ENCODE assay signal across 23 mouse cellular contexts in the genomic region with DNA sequence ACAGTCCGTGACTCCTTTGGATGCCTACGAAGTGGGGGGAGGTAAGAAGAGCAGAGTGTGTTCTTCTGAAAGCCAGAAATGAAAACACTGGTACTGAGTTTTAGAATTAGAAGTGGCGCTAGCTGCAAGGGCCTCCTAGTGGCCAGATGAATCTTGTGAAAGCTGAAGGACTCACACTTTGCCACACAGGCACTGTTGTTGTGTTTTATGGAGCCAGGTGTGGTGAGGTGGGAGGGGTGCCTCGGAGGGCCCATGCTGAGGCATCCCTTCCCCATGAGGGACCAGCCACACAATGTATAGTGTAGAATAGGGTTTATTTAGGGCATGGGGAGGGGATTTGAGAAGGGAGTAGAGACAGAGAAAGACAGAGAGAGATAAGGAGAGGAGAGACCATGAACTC. TPM values are rescaled to one million over a fixed set of nuclear protein-coding genes. Genes with fewer than 3 reads are reported as not detected.
A peak's percentile ranks its signal among the peaks of the same experiment; 100 is the strongest.
DNase-seq lines count a peak whose midpoint lies in the region; ATAC-seq and TF ChIP-seq lines count a peak whose summit lies in the region.
"Had no signal": no experiment of that assay in that cellular context is flagged by ENCODE, and none has a peak within 500 bp of the region (broad histone marks: within the 10 kb centered on the region; RNA-seq: fewer than 3 reads in every experiment).

No protein-coding gene starts in this region.

- H3K9ac ChIP-seq in hindbrain, postnatal 0 days (replicated peaks; ENCODE audit: low read length), result no peak overlapping the region
- no peak overlapping the region for H3K9ac ChIP-seq in lung, embryonic 14.5 days
- H3K9ac ChIP-seq in stomach, postnatal 0 days (ENCODE audit: low read length), result no peak overlapping the region
- H3K9ac ChIP-seq: limb, embryonic 15.5 days had no signal

- H3K36me3 ChIP-seq in hindbrain, postnatal 0 days (ENCODE audit: insufficient read depth, low read length), result peaks cover 82% of the 10 kb centered on the region
- H3K36me3 ChIP-seq in hindbrain, embryonic 10.5 days, result peaks cover 100% of the 10 kb centered on the region
- H3K36me3 ChIP-seq in lung, embryonic 14.5 days (ENCODE audit: insufficient read depth), result peaks cover 97% of the 10 kb centered on the region
- peaks cover 93% of the 10 kb centered on the region for H3K36me3 ChIP-seq in E14TG2a.4 (ENCODE audit: insufficient read depth, low read length)
- H3K36me3 ChIP-seq in stomach, postnatal 0 days (ENCODE audit: control insufficient read depth, insufficient read depth, low read length), result peaks cover 49% of the 10 kb centered on the region

- TF ChIP-seq EP300 in stomach, postnatal 0 days (optimal IDR thresholded peaks at IDR 0.05), result no peak

- TF ChIP-seq CTCF in hindbrain, postnatal 0 days (IDR thresholded peaks at IDR 0.05; ENCODE audit: low read depth), result peak; percentile 38
- TF ChIP-seq CTCF in lung, embryonic 14.5 days (IDR thresholded peaks at IDR 0.05; ENCODE audit: low read depth), result peak; percentile 27
- peak; percentile 23; the same call in 1 of the 2 replicates for TF ChIP-seq CTCF in E14TG2a.4 (conservative IDR thresholded peaks at IDR 0.05; ENCODE audit: low read length)
- TF ChIP-seq CTCF in stomach, postnatal 0 days (IDR thresholded peaks at IDR 0.05; ENCODE audit: low read depth), result peak; percentile 36

- 89% methylated on average over 4 of the region's 4 CpGs for WGBS in hindbrain, postnatal 0 days
- WGBS in hindbrain, embryonic 10.5 days, result 90% methylated on average over 4 of the region's 4 CpGs
- whole genome bisulfite sequencing in lung, embryonic 14.5 days, result 89% methylated on average over 4 of the region's 4 CpGs
- 80% methylated on average over 4 of the region's 4 CpGs for whole genome bisulfite sequencing in stomach, postnatal 0 days

- H3K4me1 ChIP-seq in hindbrain, postnatal 0 days (ENCODE audit: insufficient read depth, low read length), result no peaks in the 10 kb centered on the region
- H3K4me1 ChIP-seq in hindbrain, embryonic 10.5 days (replicated peaks), result no peaks in the 10 kb centered on the region
- H3K4me1 ChIP-seq in lung, embryonic 14.5 days (ENCODE audit: insufficient read depth), result no peaks in the 10 kb centered on the region
- H3K4me1 ChIP-seq in E14TG2a.4 (replicated peaks; ENCODE audit: low read depth, low read length), result peaks cover 14% of the 10 kb centered on the region
- H3K4me1 ChIP-seq in stomach, postnatal 0 days (replicated peaks; ENCODE audit: control insufficient read depth, insufficient read depth), result no peaks in the 10 kb centered on the region
- H3K4me1 ChIP-seq: forebrain, embryonic 10.5 days; heart, embryonic 10.5 days; limb, embryonic 15.5 days had no signal

- ATAC-seq in hindbrain, postnatal 0 days, result no peak
- ATAC-seq in lung, embryonic 14.5 days (ENCODE audit: insufficient read depth), result no peak
- ATAC-seq in stomach, postnatal 0 days (ENCODE audit: low FRiP score, low TSS enrichment), result no peak
- ATAC-seq: hindbrain, embryonic 16.5 days had no signal

- no peaks in the 10 kb centered on the region for H3K27me3 ChIP-seq in hindbrain, postnatal 0 days (ENCODE audit: insufficient read depth, low read length)
- H3K27me3 ChIP-seq in hindbrain, embryonic 10.5 days (ENCODE audit: insufficient read depth, poor library complexity, severe bottlenecking), result no peaks in the 10 kb centered on the region
- no peaks in the 10 kb centered on the region for H3K27me3 ChIP-seq in lung, embryonic 14.5 days (ENCODE audit: insufficient read depth, low read length)
- no peaks in the 10 kb centered on the region for H3K27me3 ChIP-seq in E14TG2a.4 (ENCODE audit: insufficient read depth, low read length)
- no peaks in the 10 kb centered on the region for H3K27me3 ChIP-seq in stomach, postnatal 0 days (ENCODE audit: control insufficient read depth, insufficient read depth, low read length)
- H3K27me3 ChIP-seq: limb, embryonic 15.5 days had no signal

- H3K4me3 ChIP-seq in hindbrain, postnatal 0 days (ENCODE audit: low read length), result no peak overlapping the region
- H3K4me3 ChIP-seq in hindbrain, embryonic 10.5 days, result no peak overlapping the region
- H3K4me3 ChIP-seq in lung, embryonic 14.5 days (ENCODE audit: low read depth, low read length), result no peak overlapping the region
- H3K4me3 ChIP-seq in E14TG2a.4 (replicated peaks; ENCODE audit: low read length), result no peak overlapping the region
- H3K4me3 ChIP-seq in stomach, postnatal 0 days (ENCODE audit: low read depth, low read length), result no peak overlapping the region
- H3K4me3 ChIP-seq: forebrain, embryonic 10.5 days; gastrocnemius, adult 2 months; heart, embryonic 10.5 days; limb, embryonic 15.5 days had no signal

- no peaks in the 10 kb centered on the region for H3K9me3 ChIP-seq in hindbrain, postnatal 0 days (ENCODE audit: low read length)
- H3K9me3 ChIP-seq in hindbrain, embryonic 10.5 days, result no peaks in the 10 kb centered on the region
- H3K9me3 ChIP-seq in lung, embryonic 14.5 days (ENCODE audit: low read depth, low read length), result no peaks in the 10 kb centered on the region
- H3K9me3 ChIP-seq in E14TG2a.4 (ENCODE audit: low read length), result no peaks in the 10 kb centered on the region
- no peaks in the 10 kb centered on the region for H3K9me3 ChIP-seq in stomach, postnatal 0 days (ENCODE audit: control insufficient read depth, low read length)
- H3K9me3 ChIP-seq: forebrain, embryonic 10.5 days; heart, embryonic 10.5 days; limb, embryonic 15.5 days had no signal

- no peak for DNase-seq in hindbrain, postnatal 0 days (ENCODE audit: low spot score)
- DNase-seq in hindbrain, embryonic 10.5 days (ENCODE audit: low spot score), result no peak
- DNase-seq in lung, embryonic 14.5 days, result no peak
- no peak for DNase-seq in lung, postnatal 25 days (ENCODE audit: low spot score)
- DNase-seq in stomach, postnatal 0 days (ENCODE audit: low spot score), result no peak
- DNase-seq in gastrocnemius, adult 8-10 months (ENCODE audit: low spot score in 2 of 2), result no peak
- DNase-seq: adrenal gland, postnatal 36 days; cerebellum, adult 11 months; cerebellum, postnatal 14 days; gastrocnemius, adult 2 months; kidney, adult 11 months; left cerebral cortex, postnatal 4 days; lung, adult 2 months; lung, postnatal 4 days; thymus, adult 2 months had no signal

- H3K27ac ChIP-seq in hindbrain, postnatal 0 days, result no peak overlapping the region
- no peak overlapping the region for H3K27ac ChIP-seq in hindbrain, embryonic 10.5 days
- H3K27ac ChIP-seq in lung, embryonic 14.5 days (ENCODE audit: low read depth), result no peak overlapping the region
- no peak overlapping the region for H3K27ac ChIP-seq in stomach, postnatal 0 days (replicated peaks)
- H3K27ac ChIP-seq: forebrain, embryonic 10.5 days; gastrocnemius, adult 2 months; heart, embryonic 10.5 days; limb, embryonic 15.5 days had no signal

- H3K4me2 ChIP-seq in hindbrain, postnatal 0 days (ENCODE audit: low read depth, low read length), result no peak overlapping the region
- H3K4me2 ChIP-seq in lung, embryonic 14.5 days, result no peak overlapping the region
- no peak overlapping the region for H3K4me2 ChIP-seq in stomach, postnatal 0 days (replicated peaks; ENCODE audit: low read depth)
- H3K4me2 ChIP-seq: limb, embryonic 15.5 days had no signal

RNA-seq across cellular contexts. Expression of gene Dbndd1, which starts 17.6 kb away (rescaled TPM):
- 76.0 and 95.7 TPM in 2 replicates for total RNA-seq in hindbrain, postnatal 0 days (2014; rRNA removed)
- polyA plus RNA-seq in hindbrain, postnatal 0 days (2015; fragmentation: Nextera tagmentation; extraction: Ambion mirVana), result 51.1 and 54.2 TPM in 2 replicates
- polyA plus RNA-seq in hindbrain, embryonic 10.5 days (2016; fragmentation: Nextera tagmentation; extraction: Ambion mirVana), result 19.4 and 38.1 TPM in 2 replicates
- polyA plus RNA-seq in lung, embryonic 14.5 days (2014; fragmentation: Nextera tagmentation; extraction: Ambion mirVana), result 2.2 and 3.4 TPM in 2 replicates
- polyA plus RNA-seq in stomach, postnatal 0 days (2015; fragmentation: Nextera tagmentation; extraction: Ambion mirVana), result 0.89 and 1.4 TPM in 2 replicates
- total RNA-seq in gastrocnemius, adult 8-10 months (2022), result not detected
- total RNA-seq: gastrocnemius, adult 2 months; granulocyte monocyte progenitor cell, adult 5-6 weeks; hematopoietic stem cell, adult 5-6 weeks; monocyte, adult 5-6 weeks had no signal

RNA-seq across cellular contexts. Expression of gene Afg3l1, which starts 20.0 kb away (rescaled TPM):
- total RNA-seq in hindbrain, postnatal 0 days (2014; rRNA removed), result 16.6 and 26.7 TPM in 2 replicates
- polyA plus RNA-seq in hindbrain, postnatal 0 days (2015; fragmentation: Nextera tagmentation; extraction: Ambion mirVana), result 45.6 and 49.6 TPM in 2 replicates
- polyA plus RNA-seq in hindbrain, embryonic 10.5 days (2016; fragmentation: Nextera tagmentation; extraction: Ambion mirVana), result 54.9 and 55.3 TPM in 2 replicates
- polyA plus RNA-seq in lung, embryonic 14.5 days (2014; fragmentation: Nextera tagmentation; extraction: Ambion mirVana), result 39.4 and 40.9 TPM in 2 replicates
- 28.1 and 28.4 TPM in 2 replicates for polyA plus RNA-seq in stomach, postnatal 0 days (2015; fragmentation: Nextera tagmentation; extraction: Ambion mirVana)
- 10 to 100 TPM; 45.0 to 48.8 (median 47.8) TPM for total RNA-seq in gastrocnemius, adult 8-10 months (2022)

RNA-seq across cellular contexts. Expression of gene Gas8, which starts 20.9 kb away (rescaled TPM):
- total RNA-seq in hindbrain, postnatal 0 days (2014; rRNA removed), result 16.3 TPM in 2 replicates
- polyA plus RNA-seq in hindbrain, postnatal 0 days (2015; fragmentation: Nextera tagmentation; extraction: Ambion mirVana), result 36.4 and 36.8 TPM in 2 replicates
- polyA plus RNA-seq in hindbrain, embryonic 10.5 days (2016; fragmentation: Nextera tagmentation; extraction: Ambion mirVana), result 41.9 and 43.1 TPM in 2 replicates
- 29.8 and 30.6 TPM in 2 replicates for polyA plus RNA-seq in lung, embryonic 14.5 days (2014; fragmentation: Nextera tagmentation; extraction: Ambion mirVana)
- 10.6 and 11.3 TPM in 2 replicates for polyA plus RNA-seq in stomach, postnatal 0 days (2015; fragmentation: Nextera tagmentation; extraction: Ambion mirVana)
- total RNA-seq in gastrocnemius, adult 8-10 months (2022), result 1 to 10 TPM; 2.3 to 5.4 (median 3.3) TPM
